Mouse (Mus musculus): ENCODE measurements around the gene Kifc3. TPM values are rescaled to one million over a fixed set of nuclear protein-coding genes. Genes with fewer than 3 reads are reported as not detected.
A peak's percentile ranks its signal among the peaks of the same experiment; 100 is the strongest.
"Not testable (repeated sequence)": the region's sequence is repeated elsewhere in the genome, so short reads cannot be mapped to it uniquely, and the experiment has no call there.

Gene Kifc3
- polyA plus RNA-seq, 1 experiment from 2014 or later = 16.5 TPM

DNA sequence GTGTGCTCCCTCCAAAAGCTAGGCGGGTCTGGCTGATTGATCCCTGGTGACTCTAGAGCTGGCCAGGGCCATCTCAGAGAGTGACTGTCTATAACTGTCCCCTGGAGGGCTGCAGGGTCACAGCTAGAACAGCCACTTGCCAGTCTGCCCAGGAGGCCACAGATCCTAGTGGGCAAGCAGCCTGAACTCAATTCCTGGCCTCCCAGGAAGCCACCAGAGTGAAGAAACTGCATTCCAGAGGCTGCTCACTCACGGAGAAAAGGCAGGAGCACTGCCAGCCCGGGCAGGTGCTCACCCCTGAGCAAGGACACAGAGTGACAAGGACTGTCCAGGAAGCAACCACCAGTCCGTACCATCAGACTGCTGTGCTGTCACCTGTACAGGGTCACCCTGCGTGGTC, 34.9 kb downstream of the Kifc3 start:
- peaks cover 15% of the 10 kb centered on the region for H3K4me1 ChIP-seq (replicated peaks)
- H3K9me3 ChIP-seq = no peaks in the 10 kb centered on the region
- no peak for ATAC-seq (ENCODE audit: low FRiP score)
- H3K9ac ChIP-seq = no peak overlapping the region
- no peak overlapping the region for H3K4me3 ChIP-seq
- H3K36me3 ChIP-seq = no peaks in the 10 kb centered on the region
- no peak overlapping the region for H3K27ac ChIP-seq
- 60% methylated on average over 5 of the region's 5 CpGs for WGBS
- H3K4me2 ChIP-seq = no peak overlapping the region
- H3K27me3 ChIP-seq = no peaks in the 10 kb centered on the region

DNA sequence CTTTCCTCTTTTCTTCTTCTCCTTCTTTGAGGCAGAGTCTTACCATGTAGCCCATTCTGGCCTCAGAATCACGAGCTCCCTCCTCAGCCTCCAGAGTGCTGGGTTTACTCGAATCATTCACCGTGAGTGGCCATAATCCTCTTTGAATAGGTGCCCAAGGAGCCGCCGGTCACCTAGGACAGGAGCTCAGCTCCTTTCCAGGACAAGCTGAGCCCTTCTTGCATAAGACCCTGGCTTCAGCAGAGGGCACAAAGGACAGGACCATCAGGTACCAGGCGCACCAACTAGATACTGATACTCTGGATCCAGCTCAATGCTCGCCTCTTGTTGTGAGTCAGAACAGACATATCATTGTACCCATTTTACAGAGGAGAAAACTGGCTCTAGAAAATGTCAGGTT, 36.2 kb downstream of the Kifc3 start:
- no peak for ATAC-seq (ENCODE audit: low FRiP score)
- H3K4me2 ChIP-seq = no peak overlapping the region
- WGBS = 86% methylated on average over 7 of the region's 7 CpGs
- H3K27ac ChIP-seq = no peak overlapping the region
- H3K4me3 ChIP-seq = no peak overlapping the region
- H3K9me3 ChIP-seq = no peaks in the 10 kb centered on the region
- H3K27me3 ChIP-seq = no peaks in the 10 kb centered on the region
- peaks cover 20% of the 10 kb centered on the region for H3K4me1 ChIP-seq (replicated peaks)
- no peak overlapping the region for H3K9ac ChIP-seq
- H3K36me3 ChIP-seq = no peaks in the 10 kb centered on the region

DNA sequence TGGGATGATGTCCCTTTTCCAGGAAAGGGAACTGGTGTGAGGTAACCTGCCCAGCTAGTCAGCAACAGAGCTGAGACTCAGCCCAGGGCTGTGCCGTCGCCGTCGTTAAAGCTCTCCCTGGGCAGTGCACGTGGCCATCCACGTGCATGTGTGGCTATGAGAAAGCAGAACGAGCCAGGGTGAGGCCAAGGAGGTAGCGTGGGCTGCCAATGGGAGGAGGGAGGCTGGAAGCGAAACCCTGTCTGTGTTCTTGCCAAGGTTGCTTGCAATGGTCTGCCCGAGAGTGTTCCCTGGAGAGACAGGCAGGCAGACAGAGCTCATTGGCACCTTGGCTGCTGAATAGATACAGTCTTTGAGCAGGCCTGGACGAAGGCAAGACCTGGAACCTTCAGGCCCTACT, 36.7 kb downstream of the Kifc3 start:
- Histone ChIP-seq H3K27ac (no peak overlapping the region), H3K4me2 (no peak overlapping the region), H3K9me3 (no peaks in the 10 kb centered on the region), H3K4me3 (no peak overlapping the region), H3K9ac (no peak overlapping the region), H3K36me3 (no peaks in the 10 kb centered on the region), H3K27me3 (no peaks in the 10 kb centered on the region), H3K4me1 (replicated peaks) (peaks cover 20% of the 10 kb centered on the region)
- WGBS = 67% methylated on average over 11 of the region's 11 CpGs
- no peak for ATAC-seq (ENCODE audit: low FRiP score)

DNA sequence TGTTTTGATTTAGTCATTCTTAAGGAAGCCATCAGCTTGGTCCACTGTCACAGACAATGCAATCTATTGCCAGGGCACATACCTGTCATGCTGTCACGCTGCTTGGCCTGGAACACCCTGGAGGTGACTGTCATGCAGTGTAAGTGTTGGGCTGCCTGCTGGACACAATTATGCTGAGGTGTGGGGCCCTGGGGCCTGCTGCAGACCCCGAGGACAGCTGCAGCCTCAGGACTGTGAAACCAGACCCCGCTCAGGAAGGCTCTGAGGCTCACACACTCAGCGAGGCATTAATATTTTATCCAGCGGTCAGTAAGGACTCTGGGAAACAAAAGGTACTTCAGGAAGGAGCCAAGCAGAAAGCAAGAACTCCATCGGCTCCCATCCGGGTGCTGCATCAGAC, 38.1 kb downstream of the Kifc3 start:
- peaks cover 20% of the 10 kb centered on the region for H3K4me1 ChIP-seq (replicated peaks)
- WGBS = 59% methylated on average over 7 of the region's 7 CpGs
- H3K9me3 ChIP-seq = no peaks in the 10 kb centered on the region
- H3K27ac ChIP-seq = no peak overlapping the region
- H3K27me3 ChIP-seq = no peaks in the 10 kb centered on the region
- H3K36me3 ChIP-seq = no peaks in the 10 kb centered on the region
- H3K4me2 ChIP-seq = no peak overlapping the region
- no peak overlapping the region for H3K4me3 ChIP-seq
- no peak overlapping the region for H3K9ac ChIP-seq
- ATAC-seq (ENCODE audit: low FRiP score) = no peak

DNA sequence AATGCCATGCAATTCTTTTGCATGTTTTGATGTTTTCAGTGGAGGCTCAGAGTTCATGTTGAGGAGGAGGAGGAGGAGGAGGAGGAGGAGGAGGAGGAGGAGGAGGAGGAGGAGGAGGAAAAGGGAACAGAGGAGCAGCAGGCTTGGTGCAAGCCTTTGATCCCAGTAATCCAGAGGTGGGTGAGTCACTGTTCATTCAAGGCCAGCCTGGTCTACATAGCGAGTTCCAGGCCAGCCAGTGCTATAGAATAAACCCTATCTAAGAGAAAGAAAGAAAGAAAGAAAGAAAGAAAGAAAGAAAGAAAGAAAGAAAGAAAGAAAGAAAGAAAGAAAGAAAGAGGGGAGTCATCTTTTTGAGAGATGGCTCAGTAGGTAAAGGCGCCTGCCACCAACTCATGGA, 38.6 kb downstream of the Kifc3 start:
- not testable (repeated sequence) for H3K27me3 ChIP-seq; H3K9me3 ChIP-seq; H3K36me3 ChIP-seq; ATAC-seq (ENCODE audit: low FRiP score); H3K4me2 ChIP-seq; H3K27ac ChIP-seq; H3K4me3 ChIP-seq; H3K9ac ChIP-seq
- H3K4me1 ChIP-seq (replicated peaks) = peaks cover 20% of the 10 kb centered on the region
- 85% methylated on average over 2 of the region's 2 CpGs for WGBS

DNA sequence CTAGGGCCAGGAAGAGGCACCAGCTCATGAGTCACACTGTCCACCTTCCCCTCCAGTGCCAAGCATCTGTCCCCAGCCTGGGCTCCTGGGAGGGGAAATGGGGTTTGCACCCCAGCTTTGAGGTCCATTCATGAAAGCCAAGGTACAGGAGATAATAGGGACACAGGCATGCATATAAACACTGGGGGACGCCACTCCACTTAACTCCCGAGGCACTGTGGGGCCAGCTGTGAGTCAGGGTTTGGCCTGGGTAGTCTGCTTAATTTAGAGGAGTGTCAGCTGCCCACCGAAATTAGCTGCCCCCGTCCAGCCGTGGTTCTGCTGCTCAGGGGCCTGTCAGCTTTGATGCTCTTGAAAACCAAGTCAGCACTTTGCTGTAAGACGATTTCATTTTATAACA, 39.8 kb downstream of the Kifc3 start:
- 46% methylated on average over 6 of the region's 6 CpGs for WGBS
- peaks cover 18% of the 10 kb centered on the region for H3K4me1 ChIP-seq (replicated peaks)
- 0 out of 2 replicates have a peak overlapping the region, but pooled peaks have one; percentile 30 for H3K27ac ChIP-seq
- no peak overlapping the region for H3K9ac ChIP-seq
- H3K36me3 ChIP-seq = no peaks in the 10 kb centered on the region
- no peaks in the 10 kb centered on the region for H3K9me3 ChIP-seq
- H3K27me3 ChIP-seq = no peaks in the 10 kb centered on the region
- H3K4me2 ChIP-seq = no peak overlapping the region
- ATAC-seq (ENCODE audit: low FRiP score) = no peak; the same call in 1 of the 2 replicates
- no peak overlapping the region for H3K4me3 ChIP-seq

DNA sequence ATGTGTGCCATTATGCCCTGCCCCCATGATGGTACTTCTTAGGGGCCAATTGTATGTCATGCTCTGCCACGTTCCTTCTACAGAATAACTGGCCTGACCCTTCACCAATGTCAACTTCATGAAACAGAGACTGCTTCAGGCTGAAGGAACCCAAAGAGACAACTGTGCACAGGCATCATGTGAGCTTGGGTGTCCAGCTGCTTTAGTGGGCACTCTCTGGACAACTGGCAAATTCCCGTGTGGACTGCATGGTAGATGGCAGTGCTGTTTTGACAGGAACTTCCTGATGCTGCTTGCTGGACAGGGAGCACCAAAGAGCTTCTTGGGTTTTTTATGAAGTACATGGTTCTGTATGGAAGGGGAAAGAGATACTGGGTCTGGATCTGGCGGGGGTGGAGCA, 43.3 kb downstream of the Kifc3 start:
- peaks cover 13% of the 10 kb centered on the region for H3K4me1 ChIP-seq (replicated peaks)
- H3K4me2 ChIP-seq = no peak overlapping the region
- H3K36me3 ChIP-seq = no peaks in the 10 kb centered on the region
- no peaks in the 10 kb centered on the region for H3K9me3 ChIP-seq
- no peak for ATAC-seq (ENCODE audit: low FRiP score)
- no peak overlapping the region for H3K4me3 ChIP-seq
- WGBS = 75% methylated on average over 3 of the region's 3 CpGs
- no peak overlapping the region for H3K9ac ChIP-seq
- no peak overlapping the region for H3K27ac ChIP-seq
- H3K27me3 ChIP-seq = no peaks in the 10 kb centered on the region

DNA sequence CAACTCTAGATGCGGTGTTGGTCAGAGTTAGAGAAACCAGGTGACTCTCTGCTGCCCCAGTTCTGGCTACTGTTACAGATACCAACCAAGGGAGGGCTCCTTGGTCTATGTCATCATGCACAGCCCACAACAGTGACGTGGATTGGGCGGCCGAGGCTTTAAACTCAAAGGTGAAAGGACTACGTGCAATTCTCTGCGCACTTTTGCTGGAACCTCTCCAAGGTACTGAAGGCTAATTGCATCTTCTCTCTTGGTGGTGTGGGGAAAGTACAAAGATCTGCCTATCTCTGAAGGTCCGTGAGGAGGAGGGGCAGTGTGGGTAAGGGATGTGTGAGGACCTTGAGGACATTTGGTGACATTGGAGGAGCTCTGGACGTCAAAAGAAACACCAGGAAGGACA, 44.0 kb downstream of the Kifc3 start:
- Histone ChIP-seq H3K27ac (no peak overlapping the region), H3K27me3 (no peaks in the 10 kb centered on the region), H3K4me2 (no peak overlapping the region), H3K9me3 (no peaks in the 10 kb centered on the region), H3K9ac (no peak overlapping the region), H3K36me3 (no peaks in the 10 kb centered on the region), H3K4me3 (no peak overlapping the region), H3K4me1 (replicated peaks) (peaks cover 12% of the 10 kb centered on the region)
- no peak for ATAC-seq (ENCODE audit: low FRiP score)
- WGBS = 86% methylated on average over 8 of the region's 8 CpGs

DNA sequence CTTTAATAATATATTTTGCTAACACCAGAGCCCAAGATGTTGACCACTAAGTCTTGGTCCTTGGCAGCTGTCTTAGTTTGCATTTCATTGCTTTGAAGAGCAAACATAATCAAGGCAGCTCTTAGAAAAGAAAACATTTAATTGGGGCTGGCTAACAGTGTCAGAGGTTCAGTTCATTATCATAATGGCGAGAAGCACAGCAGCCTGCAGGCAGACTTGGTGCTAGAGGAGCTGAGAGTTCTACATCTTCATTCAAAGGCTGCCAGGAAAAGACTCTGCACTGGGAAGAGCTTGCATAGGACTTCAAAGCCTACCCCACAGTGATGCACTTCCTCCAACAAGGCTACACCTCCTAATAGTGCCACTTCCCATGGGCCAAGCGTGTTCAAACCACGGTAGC, 45.5 kb downstream of the Kifc3 start:
- no peak for ATAC-seq (ENCODE audit: low FRiP score)
- no peaks in the 10 kb centered on the region for H3K27me3 ChIP-seq
- H3K9ac ChIP-seq = no peak overlapping the region
- no peak overlapping the region for H3K4me3 ChIP-seq
- H3K36me3 ChIP-seq = no peaks in the 10 kb centered on the region
- no peaks in the 10 kb centered on the region for H3K9me3 ChIP-seq
- no peak overlapping the region for H3K27ac ChIP-seq
- 71% methylated on average over 3 of the region's 3 CpGs for WGBS
- no peak overlapping the region for H3K4me2 ChIP-seq
- H3K4me1 ChIP-seq (replicated peaks) = no peaks in the 10 kb centered on the region

DNA sequence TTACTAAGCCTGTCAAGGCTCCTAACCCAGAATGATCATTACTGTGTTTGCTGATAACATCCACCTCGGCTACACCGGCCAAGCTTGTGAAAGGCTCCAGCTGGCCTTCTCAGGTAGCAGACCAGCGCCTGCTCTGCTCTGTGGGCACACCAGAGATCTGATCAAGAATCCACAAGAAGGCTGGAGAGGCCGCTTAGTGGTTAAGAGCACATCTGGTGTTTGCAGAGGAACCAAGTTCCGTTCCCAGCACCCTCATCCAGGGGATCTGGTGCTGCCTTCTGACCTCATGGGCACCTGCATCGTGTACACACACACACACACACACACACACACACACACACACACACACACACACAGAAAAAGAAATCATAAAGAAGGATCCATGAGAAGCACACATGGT, 46.5 kb downstream of the Kifc3 start:
- no peak overlapping the region for H3K9ac ChIP-seq
- no peak for ATAC-seq (ENCODE audit: low FRiP score)
- WGBS = 87% methylated on average over 6 of the region's 6 CpGs
- no peak overlapping the region for H3K4me3 ChIP-seq
- no peak overlapping the region for H3K4me2 ChIP-seq
- H3K27me3 ChIP-seq = no peaks in the 10 kb centered on the region
- no peaks in the 10 kb centered on the region for H3K9me3 ChIP-seq
- no peaks in the 10 kb centered on the region for H3K4me1 ChIP-seq (replicated peaks)
- H3K36me3 ChIP-seq = no peaks in the 10 kb centered on the region
- H3K27ac ChIP-seq = no peak overlapping the region

DNA sequence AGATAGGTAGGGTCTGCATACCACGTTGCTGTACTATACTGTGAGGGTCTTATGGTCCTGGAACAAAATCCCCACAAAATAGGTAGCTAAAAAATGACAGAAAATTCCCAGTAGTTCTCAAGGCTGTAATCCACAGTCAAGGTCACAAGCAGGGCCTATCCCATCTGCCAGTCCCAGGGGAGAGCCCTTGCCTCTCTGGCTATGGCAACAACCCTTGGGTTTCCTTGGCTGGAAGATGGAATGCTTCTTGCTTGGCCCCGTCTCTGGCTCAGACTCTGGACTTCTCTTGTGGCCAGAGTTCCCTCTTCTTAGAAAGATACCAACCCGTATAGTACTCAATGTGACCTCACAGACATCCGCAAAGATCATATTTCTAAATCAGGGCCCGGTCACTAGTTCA, 47.3 kb downstream of the Kifc3 start:
- Histone ChIP-seq H3K36me3 (no peaks in the 10 kb centered on the region), H3K4me3 (no peak overlapping the region), H3K27ac (no peak overlapping the region), H3K4me2 (no peak overlapping the region), H3K9me3 (no peaks in the 10 kb centered on the region), H3K9ac (no peak overlapping the region), H3K4me1 (replicated peaks) (no peaks in the 10 kb centered on the region), H3K27me3 (0 out of 2 replicates have a peak, but pooled peaks cover 2% of the 10 kb centered on the region)
- WGBS = 88% methylated on average over 5 of the region's 5 CpGs
- no peak for ATAC-seq (ENCODE audit: low FRiP score)

DNA sequence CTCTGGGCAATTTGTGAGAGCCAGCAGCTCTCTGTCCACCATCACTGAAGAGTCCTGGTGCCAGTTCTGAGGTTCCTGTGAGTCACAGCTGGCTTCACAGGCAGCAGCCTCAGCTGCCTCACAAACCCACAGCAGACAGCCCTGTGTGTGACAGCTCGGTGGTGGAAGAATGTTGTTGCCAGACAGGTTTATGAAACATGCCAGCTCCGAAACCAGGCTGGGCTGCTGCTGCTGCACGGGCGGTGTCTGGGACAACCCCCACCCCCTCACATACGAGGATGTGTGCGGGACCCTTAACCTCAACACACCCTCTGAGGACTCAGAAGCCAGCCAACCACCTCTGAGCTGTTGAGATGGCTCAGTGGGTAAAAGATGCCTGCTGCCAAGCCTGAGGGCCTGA, 48.0 kb downstream of the Kifc3 start:
- 0 out of 2 replicates have a peak, but pooled peaks cover 4% of the 10 kb centered on the region for H3K27me3 ChIP-seq
- H3K9me3 ChIP-seq = no peaks in the 10 kb centered on the region
- 74% methylated on average over 6 of the region's 6 CpGs for WGBS
- H3K36me3 ChIP-seq = no peaks in the 10 kb centered on the region
- H3K4me3 ChIP-seq = no peak overlapping the region
- H3K9ac ChIP-seq = no peak overlapping the region
- H3K4me1 ChIP-seq (replicated peaks) = no peaks in the 10 kb centered on the region
- no peak for ATAC-seq (ENCODE audit: low FRiP score)
- no peak overlapping the region for H3K4me2 ChIP-seq
- H3K27ac ChIP-seq = no peak overlapping the region

DNA sequence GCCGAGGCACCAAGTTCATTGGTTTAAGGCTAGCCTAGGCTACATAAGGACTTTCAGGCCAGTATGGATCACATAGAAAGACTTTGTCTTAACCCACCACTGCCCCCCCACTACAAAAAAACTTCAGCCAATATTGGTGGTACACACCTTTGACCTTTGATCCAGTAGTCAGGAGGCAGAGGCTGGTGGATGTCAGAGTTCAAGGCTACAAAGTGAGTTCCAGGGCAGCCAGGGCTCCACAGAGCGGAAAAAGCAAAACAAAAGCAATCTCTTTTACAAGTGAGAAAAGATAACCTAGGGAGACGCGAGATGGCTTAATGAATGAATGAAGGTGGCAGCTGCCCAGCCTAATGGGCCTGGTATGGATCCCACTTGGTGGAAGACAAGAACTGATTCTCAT, 48.6 kb downstream of the Kifc3 start:
- no peaks in the 10 kb centered on the region for H3K9me3 ChIP-seq
- 0 out of 2 replicates have a peak, but pooled peaks cover 4% of the 10 kb centered on the region for H3K27me3 ChIP-seq
- H3K9ac ChIP-seq = no peak overlapping the region
- no peak overlapping the region for H3K4me2 ChIP-seq
- no peak overlapping the region for H3K4me3 ChIP-seq
- H3K27ac ChIP-seq = no peak overlapping the region
- no peak for ATAC-seq (ENCODE audit: low FRiP score)
- no peaks in the 10 kb centered on the region for H3K4me1 ChIP-seq (replicated peaks)
- 61% methylated on average over 4 of the region's 4 CpGs for WGBS
- no peaks in the 10 kb centered on the region for H3K36me3 ChIP-seq

DNA sequence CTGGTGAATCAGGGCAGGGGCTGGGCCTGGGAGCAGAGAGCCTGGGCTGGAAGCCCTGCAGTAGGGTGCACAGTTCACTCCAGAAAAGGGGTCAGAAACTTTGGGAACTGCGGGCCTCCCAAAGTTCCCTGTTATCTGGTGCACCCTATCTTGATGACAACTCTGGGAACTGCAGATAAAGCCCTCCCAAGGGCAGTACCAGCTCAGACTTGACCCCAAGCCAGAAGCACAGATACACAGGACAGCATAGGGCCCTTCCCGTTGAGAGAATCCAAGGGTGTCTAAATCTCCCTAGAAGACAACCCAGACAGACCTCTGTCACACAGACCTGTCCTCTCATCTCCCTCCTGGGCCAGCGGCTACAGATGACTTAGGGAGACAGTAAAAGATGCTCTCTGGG, 52.0 kb downstream of the Kifc3 start:
- H3K4me3 ChIP-seq = no peak overlapping the region
- no peaks in the 10 kb centered on the region for H3K36me3 ChIP-seq
- 92% methylated on average over 3 of the region's 3 CpGs for WGBS
- H3K9me3 ChIP-seq = no peaks in the 10 kb centered on the region
- H3K4me1 ChIP-seq (replicated peaks) = no peaks in the 10 kb centered on the region
- H3K9ac ChIP-seq = no peak overlapping the region
- ATAC-seq (ENCODE audit: low FRiP score) = no peak
- H3K27me3 ChIP-seq = 0 out of 2 replicates have a peak, but pooled peaks cover 4% of the 10 kb centered on the region
- no peak overlapping the region for H3K4me2 ChIP-seq
- H3K27ac ChIP-seq = no peak overlapping the region

Data from hindbrain, embryonic 13.5 days (tissue).